Comparison of ENCODE assay signal across 15 mouse cellular contexts in genomic region chr6:37425075-37425474, GRCm38 (mm10). TPM values are rescaled to one million over a fixed set of nuclear protein-coding genes. Genes with fewer than 3 reads are reported as not detected.
DNase-seq lines count a peak whose midpoint lies in the region; ATAC-seq and TF ChIP-seq lines count a peak whose summit lies in the region.
"Had no signal": no experiment of that assay in that cellular context is flagged by ENCODE, and none has a peak within 500 bp of the region (broad histone marks: within the 10 kb centered on the region; RNA-seq: fewer than 3 reads in every experiment).

No protein-coding gene starts in this region.

- H3K9ac ChIP-seq in heart, embryonic 13.5 days: no peak overlapping the region; the same call in 1 of the 2 replicates
- no peak overlapping the region for H3K9ac ChIP-seq in limb, embryonic 12.5 days (replicated peaks)
- H3K9ac ChIP-seq in embryonic facial prominence, embryonic 13.5 days: no peak overlapping the region
- H3K9ac ChIP-seq in limb, embryonic 14.5 days (ENCODE audit: low read depth, low read length, severe bottlenecking): no peak overlapping the region
- H3K9ac ChIP-seq: hindbrain, embryonic 13.5 days; neural tube, embryonic 13.5 days had no signal

- no peaks in the 10 kb centered on the region for H3K27me3 ChIP-seq in heart, embryonic 13.5 days (replicated peaks)
- H3K27me3 ChIP-seq in limb, embryonic 12.5 days: no peaks in the 10 kb centered on the region
- H3K27me3 ChIP-seq in limb, embryonic 10.5 days (ENCODE audit: low read depth, poor library complexity, severe bottlenecking): no peaks in the 10 kb centered on the region
- no peaks in the 10 kb centered on the region for H3K27me3 ChIP-seq in embryonic facial prominence, embryonic 13.5 days
- H3K27me3 ChIP-seq in limb, embryonic 14.5 days (ENCODE audit: control insufficient read depth, insufficient read depth, low read length): no peaks in the 10 kb centered on the region
- H3K27me3 ChIP-seq: hindbrain, embryonic 13.5 days; neural tube, embryonic 13.5 days had no signal

- H3K4me2 ChIP-seq in heart, embryonic 13.5 days: no peak overlapping the region
- no peak overlapping the region for H3K4me2 ChIP-seq in limb, embryonic 12.5 days
- no peak overlapping the region for H3K4me2 ChIP-seq in embryonic facial prominence, embryonic 13.5 days
- no peak overlapping the region for H3K4me2 ChIP-seq in limb, embryonic 14.5 days (replicated peaks; ENCODE audit: low read depth, low read length, severe bottlenecking)
- H3K4me2 ChIP-seq: hindbrain, embryonic 13.5 days; neural tube, embryonic 13.5 days had no signal

- H3K4me1 ChIP-seq in heart, embryonic 13.5 days: peaks cover 99% of the 10 kb centered on the region
- peaks cover 67% of the 10 kb centered on the region for H3K4me1 ChIP-seq in limb, embryonic 12.5 days (replicated peaks)
- peaks cover 35% of the 10 kb centered on the region for H3K4me1 ChIP-seq in limb, embryonic 10.5 days
- H3K4me1 ChIP-seq in embryonic facial prominence, embryonic 13.5 days: peaks cover 59% of the 10 kb centered on the region
- peaks cover 69% of the 10 kb centered on the region for H3K4me1 ChIP-seq in limb, embryonic 14.5 days (ENCODE audit: control insufficient read depth, insufficient read depth, low read length)

- no peak for ATAC-seq in heart, embryonic 13.5 days (ENCODE audit: extremely low read depth, insufficient number of reproducible peaks, low FRiP score, low TSS enrichment)
- no peak for ATAC-seq in limb, embryonic 12.5 days (ENCODE audit: insufficient number of reproducible peaks, insufficient read depth, low FRiP score, low TSS enrichment, low read depth)
- no peak for ATAC-seq in embryonic facial prominence, embryonic 13.5 days (ENCODE audit: insufficient number of reproducible peaks, insufficient read depth, low FRiP score, low TSS enrichment, low read depth)
- no peak for ATAC-seq in limb, embryonic 14.5 days (ENCODE audit: low FRiP score, low read depth)
- ATAC-seq in monocyte, adult 5-6 weeks (replicated peaks; ENCODE audit: insufficient number of reproducible peaks, low FRiP score, low TSS enrichment, poor library complexity, severe bottlenecking): no peak

- H3K36me3 ChIP-seq in heart, embryonic 13.5 days: peaks cover 39% of the 10 kb centered on the region
- H3K36me3 ChIP-seq in limb, embryonic 12.5 days: peaks cover 24% of the 10 kb centered on the region
- peaks cover 14% of the 10 kb centered on the region for H3K36me3 ChIP-seq in limb, embryonic 10.5 days
- H3K36me3 ChIP-seq in embryonic facial prominence, embryonic 13.5 days: peaks cover 16% of the 10 kb centered on the region
- H3K36me3 ChIP-seq in limb, embryonic 14.5 days (ENCODE audit: control insufficient read depth, insufficient read depth, low read length): peaks cover 14% of the 10 kb centered on the region; the same call in 1 of the 2 replicates
- H3K36me3 ChIP-seq: hindbrain, embryonic 13.5 days; midbrain, embryonic 10.5 days; neural tube, embryonic 13.5 days had no signal

- peak overlapping the region; percentile 89 for H3K27ac ChIP-seq in heart, embryonic 13.5 days (replicated peaks)
- peak overlapping the region; percentile 82 for H3K27ac ChIP-seq in limb, embryonic 12.5 days
- no peak overlapping the region for H3K27ac ChIP-seq in limb, embryonic 10.5 days
- H3K27ac ChIP-seq in embryonic facial prominence, embryonic 13.5 days: peak overlapping the region; percentile 85
- peak overlapping the region; percentile 68 for H3K27ac ChIP-seq in limb, embryonic 14.5 days (replicated peaks; ENCODE audit: low read depth, low read length)
- H3K27ac ChIP-seq: hindbrain, embryonic 13.5 days; midbrain, embryonic 10.5 days; neural tube, embryonic 13.5 days had no signal

- H3K4me3 ChIP-seq in heart, embryonic 13.5 days: no peak overlapping the region
- H3K4me3 ChIP-seq in limb, embryonic 12.5 days (replicated peaks): no peak overlapping the region
- no peak overlapping the region for H3K4me3 ChIP-seq in limb, embryonic 10.5 days
- no peak overlapping the region for H3K4me3 ChIP-seq in embryonic facial prominence, embryonic 13.5 days
- no peak overlapping the region for H3K4me3 ChIP-seq in limb, embryonic 14.5 days (replicated peaks; ENCODE audit: low read length)
- H3K4me3 ChIP-seq: hindbrain, embryonic 13.5 days; midbrain, embryonic 10.5 days; neural tube, embryonic 13.5 days had no signal

- WGBS in heart, embryonic 13.5 days: 73% methylated on average over 3 of the region's 3 CpGs
- WGBS in limb, embryonic 12.5 days: 83% methylated on average over 3 of the region's 3 CpGs
- WGBS in limb, embryonic 10.5 days: 94% methylated on average over 3 of the region's 3 CpGs
- 84% methylated on average over 3 of the region's 3 CpGs for WGBS in embryonic facial prominence, embryonic 13.5 days
- 76% methylated on average over 3 of the region's 3 CpGs for WGBS in limb, embryonic 14.5 days

- H3K9me3 ChIP-seq in heart, embryonic 13.5 days: no peaks in the 10 kb centered on the region
- no peaks in the 10 kb centered on the region for H3K9me3 ChIP-seq in limb, embryonic 12.5 days
- H3K9me3 ChIP-seq in limb, embryonic 10.5 days (replicated peaks): no peaks in the 10 kb centered on the region
- H3K9me3 ChIP-seq in embryonic facial prominence, embryonic 13.5 days: no peaks in the 10 kb centered on the region
- H3K9me3 ChIP-seq in limb, embryonic 14.5 days (ENCODE audit: control insufficient read depth, low read length): no peaks in the 10 kb centered on the region
- H3K9me3 ChIP-seq: hindbrain, embryonic 13.5 days; midbrain, embryonic 10.5 days; neural tube, embryonic 13.5 days had no signal

- no peak for TF ChIP-seq POLR2A in limb, embryonic 14.5 days (IDR thresholded peaks at IDR 0.05; ENCODE audit: borderline replicate concordance, extremely low read depth, insufficient read depth, insufficient read length)

- no peak for DNase-seq in heart, adult 18-20 months
- DNase-seq in limb, embryonic 10.5 days (ENCODE audit: low spot score): no peak
- DNase-seq in limb, embryonic 14.5 days (ENCODE audit: low spot score): no peak
- DNase-seq in left cerebral cortex, adult 18-20 months (ENCODE audit: low spot score in 2 of 2): no peak
- DNase-seq: adrenal gland, postnatal 25 days; cerebellum, adult 18-20 months; cerebellum, postnatal 36 days; thymus, postnatal 14 days had no signal

RNA-seq across cellular contexts. Expression of gene Creb3l2, which starts 16.9 kb away (rescaled TPM):
- polyA plus RNA-seq in heart, embryonic 13.5 days (2015; fragmentation: Nextera tagmentation; extraction: Ambion mirVana): 29.9 and 30.1 TPM in 2 replicates
- 10 to 100 TPM; 23.2 to 24.1 TPM for total RNA-seq in heart, adult 18-20 months (2021)
- polyA plus RNA-seq in limb, embryonic 12.5 days (2016; fragmentation: Nextera tagmentation; extraction: Ambion mirVana): 26.4 and 30.7 TPM in 2 replicates
- 9.6 and 17.2 TPM in 2 replicates for polyA plus RNA-seq in limb, embryonic 10.5 days (2016; fragmentation: Nextera tagmentation; extraction: Ambion mirVana)
- polyA plus RNA-seq in embryonic facial prominence, embryonic 13.5 days (2015; fragmentation: Nextera tagmentation; extraction: Ambion mirVana): 26.9 and 29.0 TPM in 2 replicates
- polyA plus RNA-seq in limb, embryonic 14.5 days (2012; rRNA removed): 51.7 and 60.1 TPM in 2 replicates
- polyA plus RNA-seq in limb, embryonic 14.5 days (2014; fragmentation: Nextera tagmentation; extraction: Ambion mirVana): 44.4 and 48.2 TPM in 2 replicates
- total RNA-seq in monocyte, adult 5-6 weeks (2017): 2.9 to 3.8 TPM (median 2.9 TPM) in 3 replicates
- 1 to 10 TPM; 6.9 to 7.0 TPM for total RNA-seq in left cerebral cortex, adult 18-20 months (2021)
